Mouse (Mus musculus): ENCODE measurements around the gene Mapkapk3. TPM values are rescaled to one million over a fixed set of nuclear protein-coding genes. Genes with fewer than 3 reads are reported as not detected.
A peak's percentile ranks its signal among the peaks of the same experiment; 100 is the strongest.

Gene Mapkapk3
- 5.5 and 6.7 TPM in 2 replicates for polyA plus RNA-seq (2016; fragmentation: Nextera tagmentation; extraction: Ambion mirVana)

DNA sequence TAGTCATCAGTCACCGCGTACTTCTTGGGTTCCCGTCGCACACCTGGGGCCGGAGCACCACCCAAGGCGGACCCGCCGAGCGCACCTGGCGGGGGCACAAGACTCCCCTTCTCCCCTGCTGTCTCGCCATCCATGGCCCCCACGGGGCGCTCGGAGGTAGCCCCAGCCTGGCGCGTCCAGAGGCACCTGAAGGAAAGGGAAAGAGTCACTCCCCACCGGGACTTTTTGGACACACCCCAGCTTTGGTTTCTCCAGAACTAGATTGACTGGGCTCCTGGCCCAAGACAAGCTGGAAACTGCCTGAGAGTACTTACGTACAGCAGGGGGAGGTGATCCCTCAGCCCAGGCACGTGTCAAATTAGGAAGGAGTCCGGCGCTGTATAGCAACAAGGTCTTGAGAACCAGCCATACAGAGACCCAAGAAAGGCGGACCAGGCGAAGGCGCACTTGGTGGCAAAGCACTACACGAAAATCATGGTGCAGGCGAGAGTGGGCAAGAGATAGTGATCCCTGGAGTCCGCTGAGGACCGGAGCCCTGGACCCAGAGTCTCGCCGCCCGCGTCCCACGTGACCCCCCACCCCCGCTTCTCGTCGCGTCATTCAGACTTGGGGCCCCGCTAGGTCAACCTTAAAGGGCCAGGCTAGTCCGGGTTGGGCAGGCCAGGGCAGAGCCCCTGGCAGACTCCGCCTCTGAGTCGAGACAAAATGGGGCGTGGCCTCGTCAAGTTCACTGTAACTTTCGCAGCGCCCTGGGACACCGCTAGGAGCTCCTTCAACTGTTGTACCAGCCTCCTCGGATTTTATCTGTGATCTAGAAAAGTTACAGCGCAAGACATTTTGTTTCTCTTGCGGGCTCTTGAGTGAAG, at the start of gene Mapkapk3:
Gene Mapkapk3 (minus strand): TSS at position 667 of the 866 bp plus-strand sequence.
- peaks cover 9% of the 10 kb centered on the region for H3K4me1 ChIP-seq (replicated peaks)
- no peaks in the 10 kb centered on the region for H3K36me3 ChIP-seq
- WGBS = 1% methylated on average over 49 of the region's 49 CpGs
- peak; percentile 81 for ATAC-seq (ENCODE audit: insufficient number of reproducible peaks, insufficient read depth, low FRiP score, low TSS enrichment, low read depth)
- peaks cover 17% of the 10 kb centered on the region for H3K27me3 ChIP-seq
- H3K9me3 ChIP-seq = no peaks in the 10 kb centered on the region
- H3K9ac ChIP-seq (replicated peaks) = peak within 1 kb of the TSS; percentile 59
- peak within 1 kb of the TSS; percentile 53 for H3K4me3 ChIP-seq (replicated peaks)
- H3K4me2 ChIP-seq = peak within 1 kb of the TSS; percentile 85
- H3K27ac ChIP-seq = no peak within 1 kb of the TSS

DNA sequence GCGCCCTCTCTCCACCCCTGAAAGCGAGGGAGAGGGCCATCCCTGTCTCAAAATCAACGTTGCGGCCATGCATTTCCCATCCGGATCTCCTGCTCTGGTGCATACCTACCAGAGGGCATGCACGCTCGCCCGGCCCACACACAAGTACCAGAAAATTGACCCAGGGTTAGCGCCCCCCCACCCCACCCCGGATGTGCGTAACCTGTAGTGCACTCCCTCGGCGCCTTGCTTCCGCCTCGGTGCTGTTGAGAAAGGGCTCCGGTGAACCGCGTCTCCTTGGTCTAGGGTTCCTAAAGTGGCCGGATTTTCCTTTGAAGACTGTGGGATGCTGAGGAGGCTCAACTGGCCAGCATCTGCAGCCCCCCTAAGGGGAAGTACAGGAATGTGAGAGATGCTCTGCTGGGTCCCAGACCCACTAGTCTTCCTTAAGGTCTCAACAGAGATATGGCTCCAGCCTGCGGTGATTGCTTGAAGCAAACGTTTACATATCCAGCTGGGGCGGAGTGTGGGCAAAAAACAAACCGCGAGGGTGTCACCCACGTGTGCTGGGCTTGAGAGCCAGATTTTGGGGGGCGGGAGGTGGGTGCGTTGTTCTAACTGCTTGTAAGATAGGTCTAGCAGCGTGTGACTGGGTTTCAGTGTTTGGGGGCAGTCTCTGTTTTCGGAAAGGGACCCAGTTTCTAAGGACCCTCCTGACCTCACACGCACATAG, 48.7 kb upstream of the Mapkapk3 start, which contains the start of gene Hemk1:
Gene Hemk1 (minus strand): TSS at position 179 of the 712 bp plus-strand sequence.
- H3K27ac ChIP-seq = no peak within 1 kb of the TSS
- peak within 1 kb of the TSS; percentile 86 for H3K4me2 ChIP-seq
- H3K9me3 ChIP-seq = no peaks in the 10 kb centered on the region
- H3K4me1 ChIP-seq (replicated peaks) = peaks cover 18% of the 10 kb centered on the region
- peaks cover 8% of the 10 kb centered on the region for H3K36me3 ChIP-seq
- 5% methylated on average over 30 of the region's 30 CpGs for WGBS
- H3K4me3 ChIP-seq (replicated peaks) = peak within 1 kb of the TSS; percentile 60
- H3K9ac ChIP-seq (replicated peaks) = peak within 1 kb of the TSS; percentile 69
- ATAC-seq (ENCODE audit: insufficient number of reproducible peaks, insufficient read depth, low FRiP score, low TSS enrichment, low read depth) = peak; percentile 57
- H3K27me3 ChIP-seq = peaks cover 24% of the 10 kb centered on the region

DNA sequence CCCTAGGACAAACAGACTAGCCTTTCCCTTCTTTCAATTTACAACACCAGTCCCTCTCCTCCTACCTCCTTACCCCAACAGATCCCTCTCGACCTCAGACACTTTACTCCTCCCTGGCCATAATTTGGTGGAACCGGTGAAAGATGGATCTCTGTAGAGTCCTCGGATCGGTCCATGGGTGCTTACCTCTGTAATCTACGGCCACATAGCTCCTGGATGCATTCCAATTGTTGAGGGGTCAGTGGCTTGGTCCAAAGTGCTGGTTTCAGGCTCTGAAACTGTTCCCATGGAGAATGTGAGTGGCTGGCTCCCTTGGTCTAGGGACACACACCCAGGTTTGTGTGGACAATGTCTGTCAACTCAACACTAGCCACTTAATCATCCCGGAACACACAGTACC, 46.7 kb upstream of the Mapkapk3 start:
- 89% methylated on average over 6 of the region's 6 CpGs for WGBS

DNA sequence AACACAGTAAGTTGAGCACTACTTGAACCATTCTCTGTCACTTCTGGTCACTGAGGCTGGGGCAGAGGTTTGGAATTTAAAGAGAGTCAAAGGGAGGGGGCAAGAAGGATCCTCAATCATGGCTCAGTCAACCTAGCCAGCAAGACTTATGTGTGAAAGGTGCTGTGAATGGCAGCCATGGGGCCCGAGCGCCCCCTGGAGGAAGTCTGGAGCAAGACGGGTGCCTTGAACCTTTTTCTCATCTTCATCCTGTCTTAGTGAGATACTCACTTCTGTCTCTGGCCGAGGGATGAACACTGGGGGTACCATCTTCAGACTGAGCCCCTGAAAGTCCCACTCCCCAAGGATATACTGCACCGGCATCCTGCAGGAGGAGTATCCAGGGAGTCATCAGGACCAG, 46.2 kb upstream of the Mapkapk3 start:
- Histone ChIP-seq H3K27me3 (peaks cover 1% of the 10 kb centered on the region; the same call in 1 of the 2 replicates), H3K4me3 (replicated peaks) (no peak overlapping the region), H3K9me3 (no peaks in the 10 kb centered on the region), H3K4me2 (no peak overlapping the region), H3K9ac (replicated peaks) (no peak overlapping the region), H3K36me3 (peaks cover 23% of the 10 kb centered on the region), H3K4me1 (replicated peaks) (peaks cover 16% of the 10 kb centered on the region), H3K27ac (no peak overlapping the region)
- WGBS = 10% methylated on average over 5 of the region's 5 CpGs
- no peak for ATAC-seq (ENCODE audit: insufficient number of reproducible peaks, insufficient read depth, low FRiP score, low TSS enrichment, low read depth)

More for the DNA sequence above, 46.7 kb upstream of the Mapkapk3 start:
- Histone ChIP-seq H3K4me1 (replicated peaks) (peaks cover 18% of the 10 kb centered on the region), H3K4me2 (no peak overlapping the region), H3K9ac (replicated peaks) (no peak overlapping the region), H3K27ac (no peak overlapping the region), H3K36me3 (peaks cover 23% of the 10 kb centered on the region), H3K27me3 (peaks cover 6% of the 10 kb centered on the region; the same call in 1 of the 2 replicates), H3K4me3 (replicated peaks) (no peak overlapping the region), H3K9me3 (no peaks in the 10 kb centered on the region)
- ATAC-seq (ENCODE audit: insufficient number of reproducible peaks, insufficient read depth, low FRiP score, low TSS enrichment, low read depth) = no peak

DNA sequence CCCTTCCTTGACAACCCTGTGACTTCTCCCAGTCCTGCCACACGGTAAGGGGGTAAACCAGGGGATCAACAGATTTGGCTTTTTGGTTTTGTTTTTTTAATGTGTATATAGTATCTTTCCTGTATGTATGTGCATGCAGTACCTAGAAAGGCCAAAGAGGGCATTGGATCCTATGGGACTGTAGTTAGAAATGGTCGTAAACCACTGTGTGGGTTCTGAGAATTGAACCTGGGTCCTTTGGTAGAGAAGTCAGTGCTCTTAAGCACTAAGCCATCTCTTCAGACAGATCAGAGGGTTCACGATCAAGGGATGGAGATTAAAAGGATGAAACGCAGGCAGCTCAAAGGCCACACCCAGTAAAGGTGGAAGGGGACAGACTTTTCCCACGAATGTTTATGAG, 45.4 kb upstream of the Mapkapk3 start:
- Histone ChIP-seq H3K9me3 (no peaks in the 10 kb centered on the region), H3K4me1 (replicated peaks) (peaks cover 14% of the 10 kb centered on the region), H3K27ac (no peak overlapping the region), H3K36me3 (peaks cover 23% of the 10 kb centered on the region), H3K27me3 (no peaks in the 10 kb centered on the region), H3K9ac (replicated peaks) (no peak overlapping the region), H3K4me3 (replicated peaks) (no peak overlapping the region), H3K4me2 (no peak overlapping the region)
- 84% methylated on average over 5 of the region's 5 CpGs for WGBS
- no peak for ATAC-seq (ENCODE audit: insufficient number of reproducible peaks, insufficient read depth, low FRiP score, low TSS enrichment, low read depth)

DNA sequence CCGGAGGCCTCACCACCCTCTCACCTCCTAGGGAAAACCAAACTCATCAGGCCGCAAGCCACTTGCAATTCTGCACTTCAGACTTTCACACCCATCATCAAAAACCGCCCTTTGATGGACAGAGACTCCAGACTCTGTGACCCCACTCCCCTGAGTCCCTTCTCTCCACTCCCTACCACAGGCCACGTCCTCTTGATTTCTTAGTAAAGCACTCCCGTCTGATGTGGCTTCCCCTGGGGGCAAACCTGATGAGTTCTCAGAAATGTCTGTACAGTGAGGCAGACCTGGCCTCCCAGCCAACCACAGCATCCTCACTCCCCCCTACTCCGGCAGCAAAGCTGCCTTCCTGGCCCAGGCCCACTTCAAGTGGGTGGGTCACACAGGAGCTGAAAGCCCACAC, 44.7 kb upstream of the Mapkapk3 start:
- Histone ChIP-seq H3K9ac (replicated peaks) (no peak overlapping the region), H3K27me3 (no peaks in the 10 kb centered on the region), H3K4me1 (replicated peaks) (peaks cover 14% of the 10 kb centered on the region), H3K36me3 (peaks cover 23% of the 10 kb centered on the region), H3K4me3 (replicated peaks) (no peak overlapping the region), H3K9me3 (no peaks in the 10 kb centered on the region), H3K4me2 (no peak overlapping the region), H3K27ac (no peak overlapping the region)
- ATAC-seq (ENCODE audit: insufficient number of reproducible peaks, insufficient read depth, low FRiP score, low TSS enrichment, low read depth) = no peak
- WGBS = 81% methylated on average over 6 of the region's 6 CpGs

DNA sequence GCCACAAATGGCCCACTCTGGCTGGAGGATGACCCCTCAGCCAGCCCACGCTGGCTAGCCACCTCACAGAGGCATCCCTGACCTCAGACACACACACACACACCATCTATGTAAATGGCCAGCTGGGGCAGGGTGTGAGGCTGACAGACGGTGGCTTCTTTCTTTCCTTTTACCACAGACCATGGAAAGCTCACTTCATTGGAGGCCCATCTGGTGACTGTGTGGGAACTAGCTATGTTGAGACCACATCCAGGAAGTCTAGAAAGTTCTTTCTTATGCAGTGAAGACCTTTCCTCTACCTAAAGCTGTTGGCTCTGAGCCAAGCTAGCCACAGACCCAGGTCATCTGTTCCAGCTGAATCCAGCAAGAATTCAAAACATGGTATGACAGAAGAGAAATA, 44.0 kb upstream of the Mapkapk3 start:
- WGBS = 46% methylated on average over 2 of the region's 2 CpGs
- no peak for ATAC-seq (ENCODE audit: insufficient number of reproducible peaks, insufficient read depth, low FRiP score, low TSS enrichment, low read depth)
- Histone ChIP-seq H3K27ac (no peak overlapping the region), H3K4me2 (no peak overlapping the region), H3K4me1 (replicated peaks) (peaks cover 10% of the 10 kb centered on the region), H3K27me3 (no peaks in the 10 kb centered on the region), H3K4me3 (replicated peaks) (no peak overlapping the region), H3K36me3 (peaks cover 26% of the 10 kb centered on the region), H3K9ac (replicated peaks) (no peak overlapping the region), H3K9me3 (no peaks in the 10 kb centered on the region)

DNA sequence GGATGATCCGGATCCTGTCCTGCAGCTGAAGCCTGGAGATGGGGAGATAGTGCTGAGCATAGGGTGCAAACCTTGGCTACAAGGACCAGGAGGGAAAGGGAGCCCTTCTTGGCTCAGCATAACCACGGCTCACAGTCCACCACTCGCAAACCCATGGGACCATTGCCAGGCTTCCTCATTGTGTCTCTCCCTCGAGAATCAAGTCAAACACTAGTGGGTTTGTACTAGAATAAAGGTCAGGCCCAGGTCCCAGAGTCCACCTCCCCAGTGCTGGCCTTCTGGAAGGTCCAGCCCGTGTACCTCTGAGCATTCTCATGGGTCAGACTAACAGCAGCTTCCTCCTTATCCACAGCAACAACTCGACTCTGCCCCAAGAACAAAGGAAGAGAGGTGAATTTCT, 41.1 kb upstream of the Mapkapk3 start:
- WGBS = 81% methylated on average over 6 of the region's 6 CpGs
- Histone ChIP-seq H3K36me3 (peaks cover 35% of the 10 kb centered on the region), H3K27me3 (no peaks in the 10 kb centered on the region; the same call in 1 of the 2 replicates), H3K9me3 (no peaks in the 10 kb centered on the region), H3K9ac (replicated peaks) (no peak overlapping the region), H3K4me1 (replicated peaks) (no peaks in the 10 kb centered on the region), H3K4me3 (replicated peaks) (no peak overlapping the region), H3K4me2 (no peak overlapping the region), H3K27ac (no peak overlapping the region)
- ATAC-seq (ENCODE audit: insufficient number of reproducible peaks, insufficient read depth, low FRiP score, low TSS enrichment, low read depth) = no peak

DNA sequence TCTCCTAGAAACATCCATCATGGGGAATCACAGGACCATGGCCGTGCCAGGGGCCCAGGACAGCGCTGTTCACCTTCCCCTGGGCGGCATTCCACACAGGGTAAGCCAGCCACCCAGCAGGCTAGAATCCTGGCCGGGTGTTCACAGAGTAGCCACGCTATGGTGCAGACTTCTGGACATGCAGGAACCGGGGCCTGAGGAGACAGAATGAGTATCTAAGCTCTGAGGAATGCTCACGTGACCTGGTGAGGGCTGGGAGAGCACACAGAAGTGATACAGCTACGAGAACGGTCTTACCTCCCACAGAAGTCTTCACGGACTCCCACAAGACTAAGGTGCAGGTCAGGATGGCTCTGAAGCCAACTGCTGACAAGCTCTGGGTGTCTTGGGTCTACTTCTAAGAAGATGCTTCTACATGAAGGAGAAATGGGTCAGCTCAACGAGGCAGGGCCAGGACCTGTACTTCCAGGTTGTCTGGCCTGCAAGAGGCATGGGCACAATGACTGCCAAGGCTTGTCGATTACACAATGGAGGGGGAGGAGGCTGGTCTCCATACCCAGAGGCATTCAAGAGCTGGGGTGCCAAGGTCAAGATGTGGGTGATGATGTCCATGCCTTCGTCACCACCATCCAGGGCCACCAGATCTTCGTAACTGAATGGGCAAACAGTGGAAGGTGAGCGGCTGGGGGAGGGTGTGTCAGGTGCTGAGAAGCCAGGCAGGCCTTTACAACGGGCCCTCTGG, 38.4 kb upstream of the Mapkapk3 start:
- Histone ChIP-seq H3K27ac (no peak overlapping the region), H3K4me3 (replicated peaks) (no peak overlapping the region), H3K27me3 (no peaks in the 10 kb centered on the region; the same call in 1 of the 2 replicates), H3K9ac (replicated peaks) (no peak overlapping the region), H3K9me3 (no peaks in the 10 kb centered on the region), H3K4me1 (replicated peaks) (no peaks in the 10 kb centered on the region), H3K36me3 (peaks cover 24% of the 10 kb centered on the region), H3K4me2 (no peak overlapping the region)
- WGBS = 87% methylated on average over 16 of the region's 16 CpGs
- ATAC-seq (ENCODE audit: insufficient number of reproducible peaks, insufficient read depth, low FRiP score, low TSS enrichment, low read depth) = no peak

DNA sequence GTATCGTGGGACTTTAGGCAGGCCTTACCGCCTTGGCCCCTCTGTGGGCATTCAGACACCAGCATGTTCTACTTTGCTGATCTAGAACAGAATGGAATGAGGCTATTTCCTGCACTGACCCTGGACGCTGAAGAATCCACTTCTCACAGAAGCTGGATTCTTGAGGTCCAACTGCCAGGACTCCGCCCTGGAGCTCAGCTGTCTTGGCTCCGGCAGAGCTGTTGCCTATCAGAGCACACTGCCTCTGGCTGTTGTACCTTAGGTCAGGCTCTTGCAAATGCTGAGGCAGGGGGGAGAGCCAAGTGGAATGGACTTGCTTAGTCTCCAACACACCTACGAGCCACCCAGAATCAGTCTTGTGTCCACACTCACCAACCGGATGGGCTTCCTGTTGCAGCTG, 36.2 kb upstream of the Mapkapk3 start:
- Histone ChIP-seq H3K9me3 (no peaks in the 10 kb centered on the region), H3K27me3 (no peaks in the 10 kb centered on the region; the same call in none of the 2 replicates), H3K9ac (replicated peaks) (no peak overlapping the region), H3K4me1 (replicated peaks) (no peaks in the 10 kb centered on the region), H3K36me3 (peaks cover 12% of the 10 kb centered on the region), H3K4me3 (replicated peaks) (no peak overlapping the region), H3K27ac (no peak overlapping the region), H3K4me2 (no peak overlapping the region)
- WGBS = 85% methylated on average over 7 of the region's 7 CpGs
- no peak for ATAC-seq (ENCODE audit: insufficient number of reproducible peaks, insufficient read depth, low FRiP score, low TSS enrichment, low read depth)

Measured in limb, embryonic 12.5 days (tissue).